Mouse (Mus musculus) layer of hippocampus, postnatal 14 days (tissue): ENCODE measurements at regions not wholly inside any gene's neighbourhood (a gene's known extent, or its start where the extent isn't known, plus 50 kb on each side); places are given as distances from the start of the nearest gene placed in this dataset.

Source experiments
- DNase-seq, 2 experiments: peaks; one replicate each; pipeline ENCODE4 v3.0.0; 2021 to 2022; ENCODE audit warnings: low spot score in 2 of 2, mixed read lengths in 1 of 2

DNA sequence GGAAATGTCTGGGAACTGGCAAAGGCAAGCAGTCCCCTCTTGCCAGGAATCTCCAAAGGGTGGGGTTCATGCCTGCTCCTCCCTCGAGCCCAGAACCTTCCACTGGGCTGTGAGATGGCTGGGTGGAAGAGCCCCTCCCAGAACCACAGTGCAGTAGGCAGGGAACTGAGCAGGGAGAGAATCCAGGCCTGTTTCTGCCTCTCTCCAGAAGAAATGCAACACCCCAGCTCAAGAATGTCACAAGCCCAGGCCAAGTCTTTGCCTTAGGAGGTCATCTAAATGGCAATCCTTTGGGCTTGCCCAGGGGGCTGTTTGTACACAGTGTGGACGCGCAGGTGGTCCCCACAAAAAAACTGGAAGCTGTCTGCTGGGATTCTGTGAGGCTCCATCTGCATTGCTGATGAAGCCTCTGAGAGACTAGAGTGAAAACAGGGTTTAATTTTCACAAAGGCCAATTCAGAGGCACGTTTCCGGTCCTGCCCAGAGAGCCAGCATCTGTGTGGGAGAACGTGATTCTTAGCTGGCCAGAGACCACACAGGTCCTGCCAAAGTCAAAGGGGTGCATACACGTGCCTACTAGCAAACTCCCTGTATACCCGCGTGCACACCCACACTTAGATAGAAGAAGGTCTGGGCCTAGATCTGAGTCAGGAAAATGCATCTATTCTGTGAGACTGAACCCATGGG, 129.0 kb downstream of the Hmg20a start:
- no peak for DNase-seq

GRCm38 (mm10) chr9:56549774-56550173, 131.4 kb downstream of the Hmg20a start:
- no peak for DNase-seq

DNA sequence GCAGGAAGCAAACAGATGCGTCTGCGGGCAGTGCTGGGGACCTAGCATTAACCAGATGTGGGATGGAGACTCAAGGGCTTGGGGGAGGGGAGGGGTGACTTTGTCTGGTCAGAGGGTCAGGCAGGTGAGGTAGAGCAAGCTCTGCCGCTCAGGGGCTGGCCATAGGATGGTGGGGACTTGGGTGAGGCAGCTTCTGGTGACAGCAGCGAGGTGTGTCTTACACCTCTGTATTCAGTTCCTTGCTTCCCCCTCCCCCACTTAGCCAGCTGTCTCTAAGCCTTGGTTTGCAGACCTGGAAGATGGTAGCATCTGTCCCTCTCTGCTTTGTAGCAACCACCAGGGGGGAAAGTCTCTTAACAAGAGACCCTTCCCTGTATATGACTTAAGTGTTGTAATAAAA, 131.8 kb downstream of the Hmg20a start:
- DNase-seq = no peak

- DNase-seq = no peak
Measured at GRCm38 (mm10) chr9:56551376-56552186, 133.2 kb downstream of the Hmg20a start.

GRCm38 (mm10) chr9:56552187-56552686, 133.8 kb downstream of the Hmg20a start:
- no peak for DNase-seq

GRCm38 (mm10) chr9:56552766-56553165, 134.4 kb downstream of the Hmg20a start:
- DNase-seq = peak; percentile 68 to 70

GRCm38 (mm10) chr9:56553626-56554025, 135.2 kb downstream of the Hmg20a start:
- no peak for DNase-seq

DNA sequence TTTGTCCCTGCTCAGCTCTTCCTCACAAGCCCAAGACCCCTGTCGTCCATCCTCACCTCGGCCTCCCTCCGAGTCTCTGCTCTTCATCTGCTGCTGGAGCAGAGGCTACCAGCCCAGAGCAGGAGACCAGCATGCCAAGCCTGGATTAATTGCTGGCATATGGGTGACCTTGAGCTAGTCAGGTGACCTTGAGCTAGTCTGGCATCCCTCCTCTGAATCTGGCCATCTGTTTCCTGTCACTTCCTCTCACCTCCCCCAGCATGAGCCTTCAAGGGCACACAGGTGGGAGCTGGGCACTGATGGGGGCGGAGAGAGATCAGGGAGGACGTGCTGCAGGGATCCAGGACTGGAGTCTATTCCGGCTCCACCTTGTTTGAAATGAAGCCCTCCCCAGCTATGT, 135.7 kb downstream of the Hmg20a start:
- no peak for DNase-seq

DNA sequence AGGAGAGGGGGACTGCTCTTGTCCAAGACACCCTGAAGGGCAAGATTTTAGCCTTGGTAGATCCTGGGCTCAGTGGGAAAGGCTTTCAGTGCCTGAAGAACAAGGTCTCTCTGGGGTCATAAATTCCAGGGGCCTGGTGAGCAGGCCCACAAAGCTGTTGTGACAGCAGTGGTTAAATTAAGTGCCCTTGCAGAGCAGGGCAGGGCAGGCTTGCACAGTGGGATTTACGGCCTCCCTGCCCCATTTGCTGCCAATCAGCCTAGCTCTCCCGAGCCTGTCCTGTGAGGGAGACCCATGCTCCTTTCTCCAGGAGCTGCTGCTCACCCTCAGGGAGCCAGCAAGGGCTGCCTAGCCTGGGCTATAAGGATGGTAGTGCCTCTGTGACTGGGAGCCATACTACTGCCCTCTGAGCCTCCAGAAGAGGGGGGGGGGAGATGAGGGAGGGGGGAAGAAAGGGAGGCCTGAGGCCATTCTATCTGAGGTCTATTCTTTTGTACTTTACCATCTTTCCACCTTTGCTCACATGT, 141.3 kb downstream of the Hmg20a start:
- no peak for DNase-seq

DNA sequence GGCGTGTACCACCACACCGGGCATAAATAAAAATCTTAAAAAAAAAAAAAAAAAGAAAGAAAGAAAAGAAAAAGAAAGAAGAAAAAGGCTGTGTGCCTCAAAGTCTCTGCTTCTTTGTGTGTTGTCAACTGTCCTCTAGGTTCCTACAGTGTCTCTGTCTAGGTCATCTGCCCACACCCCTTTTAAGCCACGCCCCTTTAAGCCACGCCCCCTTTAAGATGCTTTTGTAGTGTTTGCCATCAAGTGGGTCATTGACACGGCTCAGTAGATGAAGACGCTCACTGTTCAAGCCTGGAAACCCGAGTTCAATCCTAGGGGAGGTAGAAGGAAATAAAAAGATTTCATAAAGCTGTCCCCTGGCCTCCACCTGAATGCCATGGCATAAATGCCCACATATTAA, 144.0 kb downstream of the Hmg20a start:
- DNase-seq = no peak

DNA sequence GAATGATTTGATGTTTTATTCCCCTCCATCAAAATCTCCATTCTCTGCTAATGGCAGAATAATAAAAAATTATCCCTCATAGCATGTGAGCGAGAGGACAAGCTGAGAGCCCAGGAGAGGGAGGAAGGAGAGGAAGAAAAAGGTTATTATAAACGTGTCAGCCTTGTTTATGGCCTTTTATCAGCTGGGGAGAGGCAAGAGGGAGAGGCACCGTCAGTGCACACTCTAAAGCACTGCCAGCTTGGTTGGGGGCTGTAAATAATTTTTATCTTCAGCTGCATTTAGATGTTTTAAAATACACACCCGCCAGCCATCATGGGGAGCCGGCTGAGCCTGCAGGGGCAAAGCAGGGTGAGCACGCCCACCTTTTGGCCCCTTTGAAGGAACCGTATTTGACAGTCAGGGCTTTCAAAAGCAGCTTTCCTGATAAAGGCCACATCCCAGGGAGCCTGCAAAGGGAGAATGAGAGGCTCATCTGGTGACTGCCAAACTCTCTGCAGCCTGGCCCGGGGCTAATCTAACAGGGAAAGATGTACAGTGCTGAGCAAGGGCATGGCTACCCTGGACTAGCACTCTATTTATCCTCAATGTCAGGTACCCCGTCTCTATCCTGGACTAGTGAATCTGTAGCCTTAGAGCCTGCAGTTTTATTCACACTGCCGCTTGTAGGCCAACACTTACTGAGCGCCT, 145.8 kb downstream of the Hmg20a start:
- DNase-seq = no peak
